Mouse (Mus musculus) v-Abl transformed pro-B cells (cell line): ENCODE data around the gene Pawr.

ENCODE experiments used
- in situ Hi-C, 2 experiments: fragments of 400-800 bp; cut with MboI; formaldehyde crosslinking; loops; one replicate each; pipeline ENCODE4 v1.15.1; 2025; ENCODE audit not compliant: unreplicated experiment in 2 of 2

Gene Pawr

DNA sequence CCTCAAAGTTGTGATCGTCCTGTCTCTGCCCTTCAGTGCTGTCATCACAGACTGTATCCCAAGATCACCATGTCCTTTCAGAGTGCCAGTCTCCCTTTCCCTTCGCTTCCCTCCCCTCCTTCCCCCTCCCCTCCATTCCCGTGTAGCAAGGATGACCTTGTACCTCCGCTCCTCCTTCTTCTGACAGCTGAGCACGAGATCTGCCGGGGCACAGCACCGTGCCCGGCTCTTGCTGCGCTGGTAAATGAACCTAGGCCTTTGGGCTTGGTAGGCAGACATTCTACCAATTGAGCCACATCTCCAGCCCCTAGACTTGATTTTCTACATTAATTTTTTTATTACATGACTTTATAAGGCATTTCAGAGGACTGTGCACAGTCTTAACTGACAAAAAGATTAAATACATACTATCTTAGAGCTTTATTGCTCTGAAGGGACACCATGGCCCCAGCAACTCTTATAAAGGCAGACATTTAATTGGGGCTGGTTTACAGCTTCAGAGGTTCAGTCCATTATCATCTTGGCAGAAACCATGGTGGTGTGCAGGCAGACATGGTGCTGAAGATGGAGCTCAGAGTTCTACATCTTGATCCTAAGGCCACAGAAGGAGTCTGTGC, 52.3 kb downstream of the Pawr start:
- in situ Hi-C loops = no loop called here

DNA sequence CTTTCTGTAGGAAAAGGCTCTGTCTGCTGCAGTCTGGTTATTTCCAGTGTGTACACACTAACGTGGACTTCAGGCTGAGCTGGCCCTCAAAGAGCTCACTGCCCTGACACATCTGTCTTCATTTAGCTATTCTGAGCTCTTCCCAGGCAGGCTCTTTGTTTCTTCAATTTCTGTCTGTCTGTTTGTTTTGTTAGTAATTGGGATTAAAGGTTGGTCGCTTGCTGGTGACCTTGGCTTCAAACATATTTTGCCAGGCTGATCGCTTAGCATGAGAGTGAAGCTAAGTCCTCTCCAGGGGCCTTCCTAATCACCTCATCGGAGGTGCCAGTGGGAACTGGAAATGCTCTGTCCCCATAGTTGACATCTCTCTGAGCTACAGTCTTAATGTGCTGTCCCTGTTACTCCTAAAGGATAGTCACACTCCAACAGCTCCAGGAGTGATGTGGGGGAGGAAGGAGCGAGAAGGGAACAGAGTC, 53.6 kb downstream of the Pawr start:
- in situ Hi-C loops = no loop called here

DNA sequence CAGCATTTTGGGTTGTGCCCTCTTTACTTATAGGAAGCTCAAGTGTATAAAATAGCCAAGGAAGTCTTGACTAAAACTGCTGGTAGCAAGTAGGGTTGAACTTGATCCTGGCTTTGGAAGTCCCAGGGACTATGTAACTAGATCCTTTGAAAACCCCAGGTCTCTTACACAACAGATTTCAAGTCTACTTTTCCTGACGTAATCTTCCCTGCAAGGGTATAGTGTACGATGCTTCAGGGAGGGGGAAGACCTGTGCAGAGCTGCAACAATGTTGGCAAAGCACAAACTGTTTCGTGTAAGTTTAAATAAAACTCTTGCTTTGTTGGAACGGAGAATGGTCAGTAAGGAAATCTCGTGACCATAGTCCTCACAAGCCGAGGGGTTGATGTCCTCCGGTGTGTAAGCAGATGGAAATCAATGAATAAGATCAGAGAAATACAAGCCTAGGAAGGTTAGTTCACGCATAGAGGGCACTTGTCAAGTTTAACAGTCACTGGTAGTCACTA, 56.5 kb downstream of the Pawr start:
- in situ Hi-C loops = no loop called here

DNA sequence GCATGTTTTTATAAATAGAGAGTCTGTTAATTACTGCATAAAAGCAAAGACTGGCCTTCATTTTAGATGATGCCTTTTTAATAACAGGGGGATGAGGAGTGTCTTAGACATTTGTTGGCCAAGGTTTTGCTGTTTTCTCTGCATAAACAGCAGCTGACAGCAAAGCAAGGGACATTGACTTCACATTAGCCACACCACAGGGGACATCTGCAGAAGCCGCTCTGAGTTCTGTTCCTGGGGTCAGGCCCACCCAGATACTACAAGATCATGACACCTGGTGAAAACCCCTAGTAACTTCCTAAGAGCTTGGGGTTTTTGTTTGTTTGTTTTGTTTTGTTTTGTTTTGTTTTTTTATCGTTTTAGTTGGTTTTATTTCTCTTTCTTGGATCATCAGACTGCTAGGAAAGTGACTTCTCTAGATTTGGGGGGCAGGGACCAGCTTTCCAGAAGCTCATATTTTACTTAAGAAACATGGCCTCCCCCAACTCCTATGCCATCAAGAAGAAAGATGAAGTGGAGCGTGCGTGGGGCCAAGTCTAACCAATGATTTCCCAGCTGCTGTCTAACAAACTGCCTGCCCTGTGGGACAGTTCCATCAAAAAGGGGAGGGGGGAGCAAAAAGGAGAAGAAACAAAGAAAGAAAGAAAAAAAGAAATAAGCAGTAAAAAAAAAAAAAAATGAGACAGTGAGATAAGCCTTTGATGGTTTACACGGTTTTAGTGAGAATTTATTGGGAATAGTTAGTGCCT, 57.4 kb downstream of the Pawr start:
- in situ Hi-C loops = no loop called here

DNA sequence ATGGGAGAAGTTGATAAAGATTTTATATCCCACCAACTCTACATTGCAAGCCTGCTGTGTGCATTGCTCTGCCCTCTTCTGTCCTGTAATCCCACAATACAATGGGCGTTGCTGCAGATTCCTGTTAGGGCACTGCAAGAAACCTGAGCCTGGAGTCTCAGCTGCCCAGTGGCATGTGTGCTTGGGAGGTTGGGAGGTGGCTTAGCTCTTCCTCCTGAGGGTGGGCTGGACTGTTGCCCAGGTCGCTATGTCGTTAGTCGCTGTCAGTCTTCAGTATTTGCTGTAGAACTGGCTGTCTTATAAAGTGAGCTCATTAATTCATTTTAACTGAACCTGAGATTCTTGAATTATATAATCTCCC, 58.0 kb downstream of the Pawr start:
- in situ Hi-C loops = no loop called here

DNA sequence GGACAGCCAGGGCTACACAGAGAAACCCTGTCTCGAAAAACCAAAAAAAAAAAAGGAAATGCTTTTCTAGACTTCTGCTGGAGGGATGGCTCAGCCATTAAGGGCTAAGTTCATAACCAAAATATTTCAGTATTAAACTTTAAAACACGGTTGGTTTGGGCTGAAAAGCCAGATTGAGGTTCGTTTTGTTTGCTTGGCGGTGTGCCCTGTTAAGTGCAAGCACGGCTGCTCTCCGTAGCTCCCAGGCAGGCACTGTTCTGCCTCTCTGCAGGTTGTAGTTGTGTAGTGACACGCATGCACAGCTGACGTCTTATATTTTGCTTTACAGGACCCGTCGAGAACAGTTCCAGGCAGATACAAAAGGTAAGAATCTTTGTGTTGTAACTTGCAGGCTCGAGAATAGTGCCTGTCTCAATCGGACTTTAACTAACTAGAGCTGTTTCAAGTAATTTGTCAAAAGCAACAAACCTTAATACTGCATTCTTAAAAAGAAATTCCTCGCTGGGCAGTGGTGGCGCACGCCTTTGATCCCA, 59.5 kb downstream of the Pawr start:
- in situ Hi-C loops = no loop called here

DNA sequence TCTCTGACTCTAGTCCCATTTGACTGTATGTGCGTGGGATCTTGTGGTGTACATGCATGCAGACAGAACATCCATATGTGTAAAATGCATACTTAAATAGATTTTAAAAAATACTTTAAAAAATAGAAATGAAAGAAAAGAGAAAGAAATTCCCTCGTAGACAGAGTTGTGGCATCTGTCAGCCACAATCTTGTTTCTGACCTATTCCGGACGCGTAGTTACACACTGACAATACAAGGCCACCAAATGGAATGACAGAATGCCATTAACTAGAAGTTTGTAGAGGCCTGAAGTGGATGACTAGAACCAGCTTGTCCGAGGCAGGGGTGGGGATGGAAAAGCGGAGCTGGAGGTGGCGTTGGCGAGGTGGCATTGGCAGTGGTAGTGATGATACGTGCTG, 60.2 kb downstream of the Pawr start:
- in situ Hi-C loops = no loop called here

DNA sequence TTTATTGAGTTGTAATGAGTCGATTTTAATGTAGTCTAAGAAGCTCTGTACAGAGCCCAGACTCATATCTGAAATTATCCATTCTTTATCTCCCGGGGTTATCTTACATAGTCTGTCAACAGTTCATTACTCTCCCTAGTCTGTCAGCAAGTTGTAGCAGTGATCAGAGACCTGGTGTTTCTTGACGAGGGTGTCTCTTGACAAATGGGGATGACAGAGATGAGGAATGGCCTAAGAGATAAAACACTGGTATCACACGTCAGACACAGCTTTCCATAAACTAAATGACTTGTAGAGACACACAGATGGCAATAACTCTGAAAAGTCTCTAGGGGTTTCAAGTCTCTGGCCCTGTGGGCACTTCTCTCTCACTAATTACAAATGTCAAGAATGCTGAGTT, 62.4 kb downstream of the Pawr start:
- in situ Hi-C loops = no loop called here

DNA sequence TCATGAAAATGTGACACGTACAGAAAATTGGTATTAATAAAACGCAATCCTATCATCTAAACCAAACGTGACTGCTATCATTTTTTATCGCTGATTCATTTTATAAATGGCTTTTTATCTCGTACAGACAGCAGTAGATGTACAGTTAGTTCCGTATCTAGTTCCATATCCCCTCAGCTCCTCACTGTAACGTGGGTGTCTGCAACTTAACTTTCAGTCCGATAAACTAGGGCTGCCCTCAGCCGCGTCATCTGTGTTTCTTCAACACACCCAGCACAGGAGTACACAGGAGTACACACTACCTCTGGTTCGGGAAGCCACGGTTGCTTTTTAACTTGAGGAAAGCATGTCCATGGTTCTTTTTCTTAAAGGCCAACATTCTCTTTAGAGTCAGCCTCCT, 63.3 kb downstream of the Pawr start:
- in situ Hi-C loops = no loop called here

DNA sequence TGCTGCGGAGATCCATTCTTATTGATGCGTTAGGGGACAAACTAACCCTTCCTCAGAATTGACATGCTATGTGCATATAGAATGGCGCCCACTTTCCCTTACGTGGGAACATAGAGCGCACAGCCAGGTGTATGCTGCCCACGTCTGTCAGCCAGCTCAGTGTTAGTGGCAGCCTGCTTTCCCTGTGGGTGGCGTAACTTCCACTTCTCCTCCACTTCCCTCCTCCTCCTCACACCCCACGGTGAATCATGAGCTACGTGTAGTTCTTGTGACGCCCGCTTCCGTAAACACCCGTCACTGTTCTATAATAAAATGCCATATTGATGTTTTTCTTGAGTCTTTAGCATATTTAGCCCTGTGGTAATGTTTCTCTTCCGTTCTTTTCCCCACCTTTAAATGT, 63.7 kb downstream of the Pawr start:
- in situ Hi-C loops = no loop called here

DNA sequence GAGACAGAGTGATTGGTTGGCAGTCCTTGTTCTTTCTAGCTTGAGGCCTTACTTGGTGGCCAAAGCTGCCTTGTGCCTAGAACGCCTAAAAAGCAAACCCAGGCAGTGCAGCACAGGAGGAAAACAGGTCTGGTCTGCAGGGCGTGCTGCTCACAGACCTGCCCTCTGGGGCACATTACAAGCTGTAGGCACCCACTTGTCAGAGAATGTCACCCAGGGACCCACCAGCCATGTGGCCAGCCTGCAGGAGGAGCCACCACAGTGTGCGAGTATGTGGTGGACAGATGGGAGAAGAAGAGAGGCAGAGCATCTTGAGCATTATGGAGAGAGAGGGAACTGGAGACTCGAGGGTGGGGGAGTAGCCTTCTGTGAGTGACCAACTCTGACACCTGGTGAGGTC, 70.8 kb downstream of the Pawr start:
- in situ Hi-C loops = no loop called here

DNA sequence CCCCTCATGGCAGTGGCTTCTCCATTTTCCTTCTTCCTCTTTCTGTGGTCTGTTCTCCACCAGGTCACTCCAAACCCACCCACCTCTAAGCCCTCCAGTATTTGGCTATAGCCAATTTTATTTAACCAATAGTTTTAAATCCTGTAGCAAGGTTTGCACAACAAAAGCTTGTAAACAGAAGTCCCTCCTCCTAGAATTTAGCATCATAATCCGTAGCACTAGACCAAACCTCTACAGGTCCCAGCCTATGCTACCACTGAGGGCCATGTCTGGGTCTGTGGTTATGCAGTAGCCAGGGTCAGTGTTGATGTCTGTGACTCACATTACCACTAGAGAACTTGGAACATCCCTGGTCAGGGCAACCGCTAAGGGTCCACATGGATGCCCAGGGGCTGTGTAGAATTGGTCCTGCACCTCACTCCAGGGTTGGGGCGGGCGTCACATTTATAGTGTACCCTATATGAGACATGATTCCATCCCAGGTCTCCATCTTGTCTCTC, 71.5 kb downstream of the Pawr start:
- in situ Hi-C loops = no loop called here

DNA sequence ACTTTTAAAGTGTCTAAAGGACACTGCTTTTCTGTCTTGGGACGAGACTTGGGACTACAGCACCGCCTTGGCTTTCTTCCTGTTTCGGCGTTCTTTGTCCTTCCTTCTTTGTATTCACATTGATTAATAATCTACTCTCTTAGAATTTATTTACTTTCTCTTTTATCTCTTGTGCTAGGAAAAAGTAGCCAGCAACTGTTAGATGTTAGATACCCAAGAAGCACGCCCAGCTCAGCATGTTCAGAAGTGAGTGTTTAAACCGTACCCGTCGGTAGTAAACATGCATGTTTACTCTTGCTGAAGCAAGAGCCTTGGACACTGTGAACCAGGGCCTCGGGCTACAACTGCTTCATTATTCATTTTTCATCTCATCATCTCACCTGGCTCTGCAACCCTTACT, 72.2 kb downstream of the Pawr start:
- in situ Hi-C loops = no loop called here

DNA sequence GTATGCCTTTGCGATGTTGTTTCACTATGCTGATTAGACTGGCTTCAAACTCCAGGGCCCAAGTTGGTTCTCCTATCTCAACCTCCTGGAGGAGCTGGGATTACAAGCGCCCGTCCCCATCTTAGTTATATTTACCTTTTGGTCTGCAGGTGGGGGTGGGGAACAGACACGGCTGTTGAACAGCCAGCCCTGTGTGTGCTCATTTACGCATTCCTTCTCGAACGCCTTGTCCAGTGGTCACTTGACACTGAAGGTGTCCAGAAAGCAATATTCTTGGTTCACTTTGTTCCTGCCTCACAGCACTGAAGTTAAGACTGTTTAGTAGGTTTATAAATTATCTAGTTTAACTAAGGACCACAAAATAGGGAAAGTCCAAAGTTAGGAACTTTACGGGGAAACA, 73.2 kb downstream of the Pawr start:
- in situ Hi-C loops = no loop called here

DNA sequence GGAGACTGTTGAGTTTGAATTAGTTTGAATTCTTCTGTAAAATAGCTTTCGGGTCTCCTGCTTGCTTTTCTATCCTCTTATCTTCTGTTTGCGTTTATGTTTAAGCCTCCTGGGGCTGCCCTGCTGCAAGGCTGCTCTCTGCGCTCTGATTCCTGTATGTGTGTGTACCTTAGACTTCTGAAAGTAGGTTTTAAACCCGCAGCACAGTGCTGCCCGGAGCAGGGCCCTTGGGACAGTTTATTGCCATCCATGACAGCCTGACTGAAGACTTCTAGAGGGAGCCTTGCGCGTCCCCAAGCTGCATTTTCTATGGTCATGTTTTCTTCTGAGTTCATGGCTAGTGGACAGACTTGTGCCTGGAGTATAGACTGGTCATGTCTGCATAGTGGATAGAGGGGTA, 74.0 kb downstream of the Pawr start:
- in situ Hi-C loops = no loop called here

DNA sequence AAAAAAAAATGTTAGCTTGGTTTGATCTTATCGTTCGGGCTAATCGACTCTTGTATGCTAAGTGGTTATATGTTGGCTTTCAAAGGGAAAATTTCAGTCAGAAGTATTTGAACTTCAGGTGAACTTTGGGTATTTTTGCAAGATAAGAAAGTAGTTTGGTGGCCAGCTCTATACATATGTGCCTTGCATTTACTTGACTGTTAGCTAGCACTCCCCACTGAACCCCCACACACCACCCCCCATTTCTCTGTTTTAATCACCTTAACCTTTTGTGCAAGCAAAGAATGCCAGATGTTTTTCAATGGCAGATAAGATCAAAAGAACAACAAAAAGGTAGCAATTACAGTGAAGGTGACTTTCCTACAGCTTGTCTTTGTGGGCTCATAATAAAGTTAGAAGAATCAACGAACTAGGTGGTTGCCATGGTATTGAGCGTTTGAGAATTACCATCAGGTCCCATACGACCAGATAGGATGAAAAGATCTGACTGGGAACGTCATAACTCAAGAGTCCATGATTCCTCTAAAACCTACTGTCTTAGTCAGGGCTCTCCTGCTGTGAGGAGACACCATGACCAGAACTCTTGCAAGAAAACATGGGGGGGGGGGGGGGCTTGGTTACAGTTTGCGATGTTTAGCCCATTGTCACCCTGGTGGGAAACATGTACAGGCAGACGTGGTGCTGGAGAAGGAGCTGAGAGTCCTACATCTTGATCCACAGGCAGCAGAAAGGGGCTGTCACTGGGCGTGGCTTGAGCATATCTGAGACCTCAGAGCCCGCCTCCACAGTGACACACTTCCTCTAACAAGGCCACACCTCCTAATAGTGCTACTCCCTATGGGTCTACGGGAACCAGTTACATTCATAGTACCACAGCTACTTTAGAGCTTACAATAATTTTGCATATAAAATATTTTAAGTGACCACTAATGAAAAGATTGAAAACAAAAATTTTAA, 75.2 kb downstream of the Pawr start:
- in situ Hi-C loops = no loop called here

DNA sequence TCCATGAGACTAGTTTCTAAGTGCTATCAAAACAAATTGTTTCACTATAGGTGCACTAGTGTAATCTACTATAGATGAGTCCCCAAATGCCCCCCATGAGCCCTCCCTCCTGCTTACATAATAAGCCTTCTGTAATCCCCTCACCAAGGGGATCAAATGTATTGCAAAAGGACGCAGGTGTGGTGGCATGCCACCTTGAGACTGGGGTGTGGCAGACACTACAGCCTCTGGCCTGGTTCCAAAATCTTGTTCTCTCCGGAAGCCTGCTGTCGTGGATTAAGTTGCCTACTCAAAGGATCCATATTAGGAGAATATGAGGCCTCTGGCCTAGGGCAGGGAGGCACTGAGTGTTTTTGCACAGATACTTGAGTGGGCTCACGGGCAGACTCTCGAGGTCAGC, 76.1 kb downstream of the Pawr start:
- in situ Hi-C loops = no loop called here

DNA sequence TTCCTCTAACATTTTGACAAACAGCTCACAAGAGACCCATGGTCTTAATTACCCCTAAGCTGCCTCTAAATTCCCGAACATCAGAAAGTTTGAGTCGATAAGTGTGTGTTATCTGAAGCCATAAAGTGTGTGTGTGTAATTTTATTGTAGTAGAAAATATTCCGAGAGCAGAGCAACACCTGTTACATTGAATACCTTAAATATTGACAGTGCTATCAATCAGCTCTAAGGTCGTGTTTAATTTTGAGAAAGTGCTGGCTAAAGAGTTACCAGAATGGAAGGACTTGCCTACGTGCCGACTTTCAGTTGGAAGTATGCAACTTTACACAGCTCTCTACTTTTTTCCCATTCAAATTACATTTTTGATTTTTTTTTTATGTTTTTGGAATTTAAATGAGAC, 76.5 kb downstream of the Pawr start:
- in situ Hi-C loops = no loop called here

DNA sequence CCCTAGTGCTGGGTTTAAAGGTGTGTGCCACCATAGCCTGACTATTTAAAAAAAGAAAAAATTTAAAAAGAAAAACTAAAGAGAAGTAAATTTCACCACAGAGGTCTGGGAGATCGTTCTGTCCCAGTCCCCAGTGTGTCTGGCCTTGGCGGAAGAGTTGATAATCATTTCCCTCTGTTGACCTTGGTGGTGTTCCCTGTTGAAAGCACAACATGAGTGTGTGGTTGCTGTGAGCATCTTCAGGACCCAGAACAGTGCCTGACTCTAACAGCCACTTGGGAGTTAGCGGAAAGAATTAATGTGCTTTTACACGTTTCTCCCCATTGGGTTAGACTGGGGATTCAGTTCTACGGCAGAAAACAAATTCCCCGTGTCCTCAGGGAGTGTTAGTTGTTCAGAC, 77.1 kb downstream of the Pawr start:
- in situ Hi-C loops = no loop called here

DNA sequence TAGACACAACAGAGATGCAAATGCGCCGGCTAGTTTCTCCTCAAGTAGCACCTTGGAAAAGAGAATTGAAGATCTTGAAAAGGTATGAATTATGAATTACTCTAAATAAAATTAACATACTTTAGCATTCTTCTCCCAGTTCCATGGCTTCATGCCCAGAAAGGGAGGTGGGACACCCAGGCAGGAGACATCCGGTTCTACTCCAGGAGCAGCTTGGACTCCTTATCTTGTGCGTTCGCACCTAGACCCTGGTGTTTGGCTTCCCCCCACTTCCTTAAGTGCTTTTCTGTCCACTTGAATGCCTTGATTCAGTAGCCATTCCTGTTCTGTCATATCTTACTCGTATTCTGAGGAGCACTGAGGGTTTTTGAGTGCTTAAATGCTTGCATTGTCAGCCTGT, 77.6 kb downstream of the Pawr start:
- in situ Hi-C loops = no loop called here
